Mouse (Mus musculus): ENCODE results near the gene Disp1. TPM values are rescaled to one million over a fixed set of nuclear protein-coding genes. Genes with fewer than 3 reads are reported as not detected.

The Disp1 gene
- polyA plus RNA-seq, 1 experiment from 2014 or later: 8.1 TPM

GRCm38 (mm10) chr1:183115076-183115475 is 106.2 kb downstream of the Disp1 start:
- Histone ChIP-seq H3K36me3 (no peaks in the 10 kb centered on the region), H3K9me3 (no peaks in the 10 kb centered on the region), H3K4me1 (replicated peaks) (peaks cover 48% of the 10 kb centered on the region), H3K9ac (no peak overlapping the region), H3K27ac (replicated peaks) (no peak overlapping the region), H3K4me2 (no peak overlapping the region), H3K4me3 (no peak overlapping the region), H3K27me3 (no peaks in the 10 kb centered on the region)
- WGBS: 90% methylated on average over 7 of the region's 7 CpGs
- ATAC-seq (ENCODE audit: low read depth): no peak

- Histone ChIP-seq H3K36me3 (no peaks in the 10 kb centered on the region), H3K4me1 (replicated peaks) (peaks cover 44% of the 10 kb centered on the region), H3K9me3 (no peaks in the 10 kb centered on the region), H3K4me2 (no peak overlapping the region), H3K9ac (no peak overlapping the region), H3K4me3 (no peak overlapping the region), H3K27me3 (no peaks in the 10 kb centered on the region), H3K27ac (replicated peaks) (0 out of 2 replicates have a peak overlapping the region, but pooled peaks have one; percentile 28)
- ATAC-seq (ENCODE audit: low read depth): no peak
- WGBS: 65% methylated on average over 6 of the region's 6 CpGs
These were observed 106.8 kb downstream of the Disp1 start for GRCm38 (mm10) chr1:183114554-183114953.

DNA sequence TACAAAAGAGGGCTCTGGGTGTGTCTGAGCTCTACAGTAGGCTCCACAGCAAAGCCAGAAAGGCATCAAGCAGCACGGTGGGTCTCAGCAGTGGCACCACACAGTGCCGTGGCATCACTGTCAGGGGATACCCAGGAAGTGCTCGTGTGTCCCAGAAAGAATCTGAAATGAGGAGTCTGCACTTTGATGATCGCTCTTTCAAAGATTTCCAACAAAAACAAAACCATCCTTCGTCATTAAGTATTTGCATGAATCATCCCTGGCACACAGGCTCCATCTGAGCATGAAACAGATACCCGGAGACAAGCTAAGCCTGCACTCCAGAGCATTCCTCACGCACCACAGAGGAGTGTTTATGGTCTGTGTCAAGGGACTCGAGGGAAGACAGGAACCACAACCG is 107.8 kb downstream of the Disp1 start:
- WGBS: 56% methylated on average over 9 of the region's 9 CpGs
- H3K36me3 ChIP-seq: no peaks in the 10 kb centered on the region
- no peak overlapping the region for H3K4me3 ChIP-seq
- H3K4me1 ChIP-seq (replicated peaks): peaks cover 38% of the 10 kb centered on the region
- 0 out of 2 replicates have a peak overlapping the region, but pooled peaks have one; percentile 18 for H3K27ac ChIP-seq (replicated peaks)
- H3K9ac ChIP-seq: no peak overlapping the region
- ATAC-seq (ENCODE audit: low read depth): no peak
- no peaks in the 10 kb centered on the region for H3K27me3 ChIP-seq
- H3K4me2 ChIP-seq: no peak overlapping the region
- H3K9me3 ChIP-seq: no peaks in the 10 kb centered on the region

DNA sequence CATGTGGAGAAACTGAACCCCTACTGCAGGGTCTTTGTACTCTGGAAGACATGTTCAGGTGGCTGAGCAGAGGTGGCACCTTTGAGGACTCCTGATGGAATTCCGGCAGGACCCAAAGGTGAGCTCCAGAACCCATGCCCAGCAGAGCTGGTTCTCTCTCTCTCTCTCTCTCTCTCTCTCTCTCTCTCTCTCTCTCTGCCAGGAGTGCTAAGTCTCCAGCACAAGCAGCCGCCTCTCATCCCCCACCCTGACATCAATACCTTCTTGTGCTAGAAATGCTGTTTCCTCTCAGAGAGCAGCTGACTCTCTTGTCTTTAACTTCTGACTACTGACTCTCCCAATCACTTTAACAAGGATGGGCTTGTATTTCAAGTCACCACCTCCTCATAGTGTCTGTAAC is 113.8 kb downstream of the Disp1 start:
- no peaks in the 10 kb centered on the region for H3K9me3 ChIP-seq
- H3K27me3 ChIP-seq: no peaks in the 10 kb centered on the region
- ATAC-seq (ENCODE audit: low read depth): no peak

DNA sequence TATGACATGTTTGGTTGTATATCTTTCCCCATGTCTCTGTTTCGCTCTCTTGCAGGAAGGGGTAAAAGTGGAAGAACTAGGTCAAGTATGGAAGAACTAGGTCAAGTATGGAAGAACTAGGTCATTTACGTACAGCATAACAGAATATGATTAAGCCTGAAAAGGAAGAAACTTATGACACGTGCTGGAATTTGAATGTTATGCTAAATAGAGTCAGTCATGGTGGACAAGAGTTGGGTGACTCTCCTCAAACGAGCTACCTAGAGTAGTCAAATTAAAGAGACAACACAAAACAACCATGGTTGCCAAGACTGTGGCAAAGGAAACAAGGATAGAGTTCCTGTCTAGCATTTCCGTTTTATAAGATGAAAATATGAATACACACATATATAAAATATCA is 116.6 kb downstream of the Disp1 start:
- H3K4me2 ChIP-seq: no peak overlapping the region
- no peaks in the 10 kb centered on the region for H3K27me3 ChIP-seq
- H3K27ac ChIP-seq (replicated peaks): no peak overlapping the region
- H3K36me3 ChIP-seq: no peaks in the 10 kb centered on the region
- WGBS: 94% methylated on average over 5 of the region's 5 CpGs
- no peaks in the 10 kb centered on the region for H3K9me3 ChIP-seq
- no peak overlapping the region for H3K9ac ChIP-seq
- no peak overlapping the region for H3K4me3 ChIP-seq
- H3K4me1 ChIP-seq (replicated peaks): 0 out of 2 replicates have a peak, but pooled peaks cover 4% of the 10 kb centered on the region
- ATAC-seq (ENCODE audit: low read depth): no peak

More for the DNA sequence above, 113.8 kb downstream of the Disp1 start:
- Histone ChIP-seq H3K4me2 (no peak overlapping the region), H3K27ac (replicated peaks) (no peak overlapping the region), H3K9ac (no peak overlapping the region), H3K4me3 (no peak overlapping the region), H3K36me3 (no peaks in the 10 kb centered on the region), H3K4me1 (replicated peaks) (0 out of 2 replicates have a peak, but pooled peaks cover 4% of the 10 kb centered on the region)
- 90% methylated on average over 2 of the region's 2 CpGs for WGBS

GRCm38 (mm10) chr1:183102775-183103174 is 118.5 kb downstream of the Disp1 start:
- H3K4me1 ChIP-seq (replicated peaks): 0 out of 2 replicates have a peak, but pooled peaks cover 2% of the 10 kb centered on the region
- no peak overlapping the region for H3K4me2 ChIP-seq
- ATAC-seq (ENCODE audit: low read depth): no peak
- H3K4me3 ChIP-seq: no peak overlapping the region
- WGBS: 82% methylated on average over 3 of the region's 3 CpGs
- no peaks in the 10 kb centered on the region for H3K27me3 ChIP-seq
- H3K9me3 ChIP-seq: no peaks in the 10 kb centered on the region
- no peak overlapping the region for H3K9ac ChIP-seq
- H3K27ac ChIP-seq (replicated peaks): no peak overlapping the region
- no peaks in the 10 kb centered on the region for H3K36me3 ChIP-seq

- Histone ChIP-seq H3K4me2 (no peak overlapping the region), H3K36me3 (no peaks in the 10 kb centered on the region), H3K27ac (replicated peaks) (no peak overlapping the region), H3K9me3 (no peaks in the 10 kb centered on the region), H3K9ac (no peak overlapping the region), H3K27me3 (no peaks in the 10 kb centered on the region), H3K4me3 (no peak overlapping the region), H3K4me1 (replicated peaks) (no peaks in the 10 kb centered on the region)
- 73% methylated on average over 8 of the region's 8 CpGs for WGBS
- ATAC-seq (ENCODE audit: low read depth): no peak
These were observed 119.2 kb downstream of the Disp1 start for GRCm38 (mm10) chr1:183102153-183102552.

- 92% methylated on average over 3 of the region's 3 CpGs for WGBS
- no peaks in the 10 kb centered on the region for H3K9me3 ChIP-seq
- no peak for ATAC-seq (ENCODE audit: low read depth)
- H3K27ac ChIP-seq (replicated peaks): no peak overlapping the region
- no peaks in the 10 kb centered on the region for H3K27me3 ChIP-seq
- no peak overlapping the region for H3K9ac ChIP-seq
- H3K36me3 ChIP-seq: no peaks in the 10 kb centered on the region
- no peaks in the 10 kb centered on the region for H3K4me1 ChIP-seq (replicated peaks)
- no peak overlapping the region for H3K4me3 ChIP-seq
- no peak overlapping the region for H3K4me2 ChIP-seq
These were observed 120.0 kb downstream of the Disp1 start for GRCm38 (mm10) chr1:183101371-183101770.

GRCm38 (mm10) chr1:183100245-183100644 is 121.1 kb downstream of the Disp1 start:
- no peak overlapping the region for H3K4me2 ChIP-seq
- H3K27me3 ChIP-seq: no peaks in the 10 kb centered on the region
- 72% methylated on average over 5 of the region's 5 CpGs for WGBS
- H3K4me1 ChIP-seq (replicated peaks): peaks cover 10% of the 10 kb centered on the region; the same call in 1 of the 2 replicates
- no peak overlapping the region for H3K9ac ChIP-seq
- 0 out of 2 replicates have a peak, but pooled peaks cover 3% of the 10 kb centered on the region for H3K36me3 ChIP-seq
- no peak overlapping the region for H3K4me3 ChIP-seq
- no peaks in the 10 kb centered on the region for H3K9me3 ChIP-seq
- no peak overlapping the region for H3K27ac ChIP-seq (replicated peaks)
- no peak for ATAC-seq (ENCODE audit: low read depth)

GRCm38 (mm10) chr1:183099686-183100085 is 121.6 kb downstream of the Disp1 start:
- Histone ChIP-seq H3K9ac (no peak overlapping the region), H3K9me3 (no peaks in the 10 kb centered on the region), H3K4me1 (replicated peaks) (peaks cover 12% of the 10 kb centered on the region; the same call in 1 of the 2 replicates), H3K36me3 (0 out of 2 replicates have a peak, but pooled peaks cover 3% of the 10 kb centered on the region), H3K27me3 (no peaks in the 10 kb centered on the region), H3K27ac (replicated peaks) (no peak overlapping the region), H3K4me3 (no peak overlapping the region), H3K4me2 (no peak overlapping the region)
- ATAC-seq (ENCODE audit: low read depth): no peak
- WGBS: 93% methylated on average over 12 of the region's 12 CpGs

GRCm38 (mm10) chr1:183097606-183098005 is 123.7 kb downstream of the Disp1 start:
- WGBS: 89% methylated on average over 10 of the region's 10 CpGs
- Histone ChIP-seq H3K4me2 (no peak overlapping the region), H3K27ac (replicated peaks) (no peak overlapping the region), H3K27me3 (no peaks in the 10 kb centered on the region), H3K9ac (no peak overlapping the region), H3K4me1 (replicated peaks) (peaks cover 12% of the 10 kb centered on the region; the same call in 1 of the 2 replicates), H3K9me3 (no peaks in the 10 kb centered on the region), H3K36me3 (0 out of 2 replicates have a peak, but pooled peaks cover 3% of the 10 kb centered on the region), H3K4me3 (no peak overlapping the region)
- no peak for ATAC-seq (ENCODE audit: low read depth)

DNA sequence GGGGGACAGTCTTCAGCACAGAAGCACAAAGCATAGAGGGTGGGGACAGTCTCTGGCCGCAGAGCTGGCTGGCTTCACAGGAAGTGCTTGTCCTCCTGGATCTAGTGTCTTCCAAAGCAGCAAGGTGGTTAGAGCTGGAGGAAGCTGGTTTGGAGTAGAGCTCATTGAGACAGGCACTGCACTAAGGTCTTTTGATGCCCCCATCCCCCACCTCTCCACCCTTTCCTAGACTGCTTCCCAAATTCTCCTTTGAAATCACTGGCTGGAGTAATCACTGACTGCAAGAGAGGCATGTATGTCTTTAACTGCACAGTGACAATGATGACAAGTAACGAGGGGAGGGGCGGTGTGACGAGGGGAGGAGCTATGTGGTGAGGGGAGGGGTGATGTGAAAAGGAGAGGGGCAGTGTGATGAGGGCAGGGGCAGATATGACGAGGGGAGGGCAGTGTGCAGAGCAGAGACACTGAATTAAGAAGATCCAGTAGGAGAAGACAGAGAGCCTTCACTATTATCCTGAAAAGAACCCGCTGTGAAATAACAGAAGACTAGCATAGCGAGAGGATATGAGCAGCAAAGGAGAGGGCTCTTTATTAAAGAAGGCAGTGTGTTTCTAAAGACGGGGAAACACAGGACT is 125.8 kb downstream of the Disp1 start:
- Histone ChIP-seq H3K27me3 (no peaks in the 10 kb centered on the region), H3K27ac (replicated peaks) (0 out of 2 replicates have a peak overlapping the region, but pooled peaks have one; percentile 15), H3K4me3 (no peak overlapping the region), H3K9ac (no peak overlapping the region), H3K4me1 (replicated peaks) (peaks cover 12% of the 10 kb centered on the region; the same call in 1 of the 2 replicates), H3K4me2 (no peak overlapping the region), H3K36me3 (0 out of 2 replicates have a peak, but pooled peaks cover 3% of the 10 kb centered on the region), H3K9me3 (no peaks in the 10 kb centered on the region)
- ATAC-seq (ENCODE audit: low read depth): peak; percentile 40; the same call in 1 of the 2 replicates
- 48% methylated on average over 8 of the region's 8 CpGs for WGBS
